Mouse (Mus musculus): Measurements from ENCODE around the gene Sept3. TPM values are rescaled to one million over a fixed set of nuclear protein-coding genes. Genes with fewer than 3 reads are reported as not detected.

Gene Sept3
- total RNA-seq, 4 experiments from 2014 or later = 3.0 to 6.9 (median 3.5) TPM

DNA sequence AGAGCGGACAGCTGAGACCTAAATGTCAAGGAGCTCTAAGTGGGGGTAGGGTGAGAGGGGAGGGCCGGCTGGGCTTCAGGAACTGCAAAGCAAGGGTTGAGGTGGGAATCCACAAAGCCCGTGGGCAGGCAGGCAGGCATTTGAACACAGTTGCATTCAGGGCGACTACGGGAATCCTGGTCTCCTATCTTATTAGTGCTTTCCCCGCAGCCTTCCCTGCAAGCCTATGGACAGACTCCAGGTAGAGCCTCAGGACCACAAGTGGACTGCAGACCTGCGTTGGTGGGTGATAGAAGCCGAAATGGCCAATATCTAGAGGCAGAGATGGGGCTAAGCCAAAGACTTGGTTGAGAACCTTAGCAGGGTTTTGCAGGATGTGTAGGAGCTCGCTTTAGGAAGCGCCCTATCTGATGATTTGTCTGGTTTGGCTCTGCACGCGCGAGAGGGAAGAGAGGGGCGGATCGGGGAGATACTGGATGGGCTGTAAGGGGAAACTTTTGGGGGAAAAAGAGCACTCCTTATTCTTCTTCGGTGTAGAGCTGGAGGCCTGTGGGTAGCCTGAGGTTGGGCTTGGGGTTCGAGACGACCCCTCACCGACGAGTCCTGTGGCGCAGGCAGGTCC is 65.8 kb downstream of the Sept3 start:
- no peak for DNase-seq

DNA sequence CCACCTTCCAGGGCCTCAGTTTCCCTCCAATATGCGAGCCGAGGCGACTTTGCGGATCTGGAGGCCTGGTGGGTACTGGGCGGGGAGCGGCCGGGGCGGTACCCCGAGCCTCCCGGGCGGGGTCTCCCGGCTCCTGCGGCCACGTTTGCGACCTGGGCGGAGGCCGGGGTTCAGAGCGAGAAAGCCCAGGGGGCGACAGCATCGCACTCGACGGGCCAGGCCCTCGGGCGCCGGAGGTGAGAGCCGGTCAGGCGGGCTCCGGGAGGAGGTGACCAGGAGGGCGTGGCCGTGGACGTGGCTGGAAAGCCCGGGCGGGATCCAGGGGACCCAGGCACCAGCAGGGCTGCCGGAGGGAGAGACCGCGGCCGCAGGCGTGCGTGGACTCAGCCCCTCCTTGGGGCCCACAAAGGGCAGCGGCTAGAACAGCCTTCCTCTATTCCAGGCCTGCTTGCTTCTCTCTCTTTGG is 66.4 kb downstream of the Sept3 start:
- no peak for DNase-seq

DNA sequence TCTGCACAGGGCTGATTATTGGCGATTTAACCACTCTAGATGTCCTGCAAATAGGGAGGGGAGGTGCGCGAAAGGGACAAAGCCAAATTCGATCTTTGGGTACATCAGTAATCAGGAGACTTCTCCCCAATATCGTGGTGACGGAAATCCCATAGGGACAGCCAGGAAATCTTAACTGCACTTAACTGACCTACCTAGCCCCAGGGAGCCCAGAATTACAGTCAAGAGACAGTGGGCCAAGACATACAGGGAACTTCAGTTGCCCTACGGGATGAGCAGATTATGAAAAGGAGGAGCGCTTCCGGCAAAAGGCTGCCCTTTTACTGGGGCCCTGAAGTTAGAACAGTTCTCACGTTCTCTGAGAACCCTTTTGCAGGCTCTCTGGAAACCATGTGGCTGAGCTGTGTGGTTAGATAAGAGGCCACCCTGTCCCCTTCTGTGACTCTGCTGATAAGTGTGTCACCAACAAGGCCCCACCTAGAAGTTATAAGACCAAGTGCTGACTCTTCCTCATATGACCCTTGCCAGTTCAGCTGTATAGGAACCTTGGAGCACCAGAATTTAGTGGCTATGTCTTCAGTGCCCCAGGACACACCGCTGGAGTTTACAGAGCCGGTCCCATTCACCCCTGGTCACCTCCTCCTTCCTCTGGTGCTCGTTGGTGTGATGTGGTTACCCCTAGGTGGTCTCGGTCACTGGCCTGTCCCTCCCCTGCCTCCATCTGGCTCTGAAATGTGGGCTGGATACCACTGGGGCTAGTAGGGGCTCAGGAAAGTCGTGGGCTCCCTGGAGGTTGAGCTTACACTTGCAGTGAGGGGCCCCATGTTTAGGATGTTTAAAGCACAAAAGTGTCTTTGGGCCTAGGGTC is 67.2 kb downstream of the Sept3 start:
- no peak for DNase-seq

GRCm38 (mm10) chr15:82342543-82342935 is 67.8 kb downstream of the Sept3 start:
- DNase-seq = no peak

- no peak for DNase-seq
These were observed 68.9 kb downstream of the Sept3 start for GRCm38 (mm10) chr15:82343368-82344287.

Other genes starting within 250 kb of the Sept3 start
- 100 to 1,000 TPM in 2 of 4 experiments, 10 to 100 TPM in 2; 50.8 to 137 (median 93.4) TPM for gene Desi1, start 241.0 kb upstream of the Sept3 start, total RNA-seq (2022)
- gene Snu13, start 227.3 kb upstream of the Sept3 start, total RNA-seq (2022) = 10 to 100 TPM; 77.0 to 94.9 (median 88.2) TPM
- gene 4930407I10Rik, start 215.7 kb upstream of the Sept3 start, total RNA-seq (2022) = not detected
- gene Mei1, start 204.9 kb upstream of the Sept3 start, total RNA-seq (2022) = 1 to 10 TPM in 3 of 4 experiments, under 1 TPM in 1; 0.74 to 4.1 (median 2.4) TPM
- gene Ccdc134, start 147.0 kb upstream of the Sept3 start, total RNA-seq (2022) = 10 to 100 TPM in 3 of 4 experiments, 1 to 10 TPM in 1; 8.9 to 13.7 (median 12.5) TPM
- gene Srebf2, start 127.7 kb upstream of the Sept3 start, total RNA-seq (2022) = 100 to 1,000 TPM in 2 of 4 experiments, 10 to 100 TPM in 2; 83.2 to 144 (median 107) TPM
- under 1 TPM in 3 of 4 experiments, not detected in 1; 0.14 to 0.24 (median 0.17) TPM for gene Shisa8, start 62.1 kb upstream of the Sept3 start, total RNA-seq (2022)
- under 1 TPM in 2 of 4 experiments, not detected in 2; 0.45 to 0.92 TPM for gene Tnfrsf13c, start 50.5 kb upstream of the Sept3 start, total RNA-seq (2022)
- 1 to 10 TPM in 3 of 4 experiments, under 1 TPM in 1; 0.87 to 3.8 (median 1.8) TPM for gene Cenpm, start 30.1 kb upstream of the Sept3 start, total RNA-seq (2022)
- gene 1500009C09Rik, start 22.5 kb upstream of the Sept3 start, total RNA-seq (2022) = under 1 TPM; 0.35 to 0.62 (median 0.39) TPM
- not detected for gene Wbp2nl, start 24.1 kb downstream of the Sept3 start, total RNA-seq (2022)
- 10 to 100 TPM; 68.6 to 89.3 (median 77.9) TPM for gene Naga, start 64.0 kb downstream of the Sept3 start, total RNA-seq (2022)
- gene Pheta2, start 64.0 kb downstream of the Sept3 start, total RNA-seq (2022) = 1 to 10 TPM in 2 of 4 experiments, under 1 TPM in 2; 0.74 to 2.0 (median 1.4) TPM
- gene Smdt1, start 64.1 kb downstream of the Sept3 start, total RNA-seq (2022) = 100 to 1,000 TPM; 137 to 205 (median 157) TPM
- 100 to 1,000 TPM; 293 to 470 (median 376) TPM for gene Ndufa6, start 79.4 kb downstream of the Sept3 start, total RNA-seq (2022)
- 10 to 100 TPM; 42.2 to 46.6 (median 45.6) TPM for gene Cyp2d22, start 105.4 kb downstream of the Sept3 start, total RNA-seq (2022)
- gene Cyp2d11, start 119.1 kb downstream of the Sept3 start, total RNA-seq (2022) = under 1 TPM in 2 of 4 experiments, not detected in 2; 0.22 to 0.42 TPM
- 1 to 10 TPM in 1 of 4 experiments, not detected in 3; 1.1 TPM for gene Cyp2d10, start 132.3 kb downstream of the Sept3 start, total RNA-seq (2022)
- gene Cyp2d9, start 158.5 kb downstream of the Sept3 start, total RNA-seq (2022) = 1 to 10 TPM in 1 of 4 experiments, under 1 TPM in 1, not detected in 2; 0.46 to 2.5 TPM